Mouse (Mus musculus) myocyte (in vitro differentiated cells): ENCODE data around the gene Ereg. TPM values are rescaled to one million over a fixed set of nuclear protein-coding genes. Genes with fewer than 3 reads are reported as not detected.

Source experiments
- H3K27me3 ChIP-seq: one replicate; pipeline ENCODE4 v1.6.1; 2011; ENCODE audit not compliant: control insufficient read depth, insufficient read depth, insufficient read length
- H3K36me3 ChIP-seq: one replicate; pipeline ENCODE4 v1.6.1; 2011; ENCODE audit not compliant: control insufficient read depth, insufficient read depth
- H3K4me2 ChIP-seq: one replicate; pipeline ENCODE4 v1.6.1; 2011; ENCODE audit warnings: low read depth, control low read depth
- H3K4me3 ChIP-seq: one replicate; pipeline ENCODE4 v1.5.1; 2011; ENCODE audit warnings: mild to moderate bottlenecking, control low read depth, moderate library complexity
- H3K79me2 ChIP-seq: one replicate; pipeline ENCODE4 v1.6.1; 2011; ENCODE audit not compliant: control insufficient read depth, insufficient read depth
- H3ac ChIP-seq: one replicate; pipeline ENCODE4 v1.6.1; 2011; ENCODE audit not compliant: control insufficient read depth, insufficient read length
- CEBPB ChIP-seq: IDR thresholded peaks from 2 replicates; pipeline ENCODE4 v1.6.1; 2011; ENCODE audit warnings: mild to moderate bottlenecking, moderate library complexity; ENCODE audit not compliant: poor library complexity, insufficient read depth, severe bottlenecking
- E2F4 ChIP-seq: IDR thresholded peaks from one replicate; pipeline ENCODE4 v1.6.1; 2011; ENCODE audit warnings: mild to moderate bottlenecking, control low read depth, moderate library complexity; ENCODE audit not compliant: insufficient read depth
- MAX ChIP-seq: IDR thresholded peaks from one replicate; pipeline ENCODE4 v1.6.1; 2011; ENCODE audit warnings: low read depth, mild to moderate bottlenecking, control low read depth
- MYOD1 ChIP-seq, 3 experiments: IDR thresholded peaks; one replicate each; pipeline ENCODE4 v1.6.1; 2011; ENCODE audit warnings: control low read depth in 2 of 3, low read depth in 2 of 3, mild to moderate bottlenecking in 2 of 3, moderate library complexity in 1 of 3; ENCODE audit not compliant: insufficient read length in 2 of 3, control insufficient read depth in 1 of 3
- MYOG ChIP-seq, 3 experiments: IDR thresholded peaks; one replicate each; pipeline ENCODE4 v1.6.1; 2011; ENCODE audit warnings: control low read depth in 2 of 3, low read depth in 2 of 3, mild to moderate bottlenecking in 2 of 3; ENCODE audit not compliant: insufficient read length in 2 of 3, control insufficient read depth in 1 of 3, insufficient read depth in 1 of 3
- POLR2A ChIP-seq: IDR thresholded peaks from one replicate; pipeline ENCODE4 v1.6.1; 2011; ENCODE audit warnings: low read depth, mild to moderate bottlenecking, control low read depth, moderate library complexity; ENCODE audit not compliant: insufficient read length
- POLR2AphosphoS2 ChIP-seq: IDR thresholded peaks from one replicate; pipeline ENCODE4 v1.6.1; 2011; ENCODE audit warnings: low read depth, control low read depth; ENCODE audit not compliant: insufficient read length
- REST ChIP-seq: IDR thresholded peaks from one replicate; pipeline ENCODE4 v1.6.1; 2011; ENCODE audit warnings: mild to moderate bottlenecking, control low read depth, moderate library complexity; ENCODE audit not compliant: insufficient read depth, insufficient read length
- SRF ChIP-seq: IDR thresholded peaks from one replicate; pipeline ENCODE4 v1.6.1; 2011; ENCODE audit warnings: low read depth; ENCODE audit not compliant: control insufficient read depth, insufficient read length
- TCF12 ChIP-seq: IDR thresholded peaks from one replicate; pipeline ENCODE4 v1.6.1; 2011; ENCODE audit warnings: mild to moderate bottlenecking, control low read depth; ENCODE audit not compliant: poor library complexity, insufficient read depth, severe bottlenecking
- TCF3 ChIP-seq: IDR thresholded peaks from one replicate; pipeline ENCODE4 v1.6.1; 2011; ENCODE audit warnings: low read depth, control low read depth; ENCODE audit not compliant: insufficient read length
- USF1 ChIP-seq: IDR thresholded peaks from one replicate; pipeline ENCODE4 v1.6.1; 2011; ENCODE audit warnings: low read depth, mild to moderate bottlenecking, control low read depth, moderate library complexity
- polyA plus RNA-seq: library from polyadenylated mRNA; unstranded; fragments of >200 nt; fragmentation: generic; extraction: Trizol; gene quantifications from one replicate; pipeline ENCODE4 v1.2.1, GENCODE M21; 2012; ENCODE audit warnings: missing spikeins

The Ereg gene
- polyA plus RNA-seq, 1 experiment: 1.6 TPM

DNA sequence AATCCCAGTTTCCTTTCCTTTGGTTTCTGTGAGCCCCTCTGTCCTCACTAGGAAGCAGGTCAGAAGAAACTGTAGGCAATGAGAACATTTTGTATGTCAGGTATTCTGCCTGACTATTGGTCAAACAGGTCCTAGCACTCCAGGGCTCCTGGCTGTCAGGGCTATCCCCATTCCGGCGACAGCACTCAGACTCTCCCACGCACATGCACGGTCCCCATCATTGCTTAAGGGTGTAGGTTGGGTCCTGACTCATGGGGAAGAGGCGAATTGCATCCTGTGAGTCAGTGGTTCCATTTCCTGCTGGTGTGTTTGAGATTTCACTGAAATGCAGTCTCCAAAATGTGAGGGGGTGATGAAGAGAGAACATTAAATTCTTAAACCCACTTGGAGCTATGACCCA, 8.6 kb downstream of the Ereg start:
- H3K36me3 ChIP-seq: no peaks in the 10 kb centered on the region

DNA sequence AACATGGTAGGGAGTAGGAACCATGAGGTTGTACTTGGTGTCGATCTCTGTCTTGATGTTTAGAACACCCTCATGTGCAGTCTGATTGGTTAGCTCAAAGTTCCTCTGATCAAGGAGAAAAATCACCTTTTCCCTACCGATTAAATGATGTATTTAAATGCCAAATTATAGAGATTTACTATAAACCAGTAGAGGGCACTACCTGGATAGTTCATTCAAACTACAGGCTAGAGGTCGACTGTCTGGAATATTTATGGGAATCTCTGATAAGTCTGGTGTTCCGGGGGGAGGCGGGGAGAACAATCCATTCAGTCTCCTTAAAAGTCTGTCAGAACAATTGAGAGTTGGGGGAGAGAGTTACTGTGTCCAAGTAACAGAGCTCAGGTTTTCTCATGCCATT, 10.9 kb downstream of the Ereg start:
- no peak overlapping the region for H3K4me2 ChIP-seq
- H3K79me2 ChIP-seq: peaks cover 6% of the 10 kb centered on the region
- H3K27me3 ChIP-seq: no peaks in the 10 kb centered on the region
- H3ac ChIP-seq: no peak overlapping the region
- TF ChIP-seq USF1: no peak
- no peak for TF ChIP-seq TCF12
- no peak for TF ChIP-seq POLR2AphosphoS2
- no peak for TF ChIP-seq E2F4
- no peak for TF ChIP-seq MYOG (IDR thresholded peaks at IDR 0.05; ENCODE audit: control insufficient read depth in 1 of 3, insufficient read depth in 1 of 3, insufficient read length in 2 of 3, low read depth in 2 of 3)
- TF ChIP-seq CEBPB: no peak
- TF ChIP-seq SRF: no peak
- TF ChIP-seq REST: no peak
- no peak for TF ChIP-seq MYOD1 (IDR thresholded peaks at IDR 0.05; ENCODE audit: control insufficient read depth in 1 of 3, insufficient read length in 2 of 3, low read depth in 2 of 3)
- TF ChIP-seq POLR2A: no peak
- no peak for TF ChIP-seq TCF3
- TF ChIP-seq MAX: no peak
- H3K36me3 ChIP-seq: no peaks in the 10 kb centered on the region
- H3K4me3 ChIP-seq: no peak overlapping the region

More for the DNA sequence above, 8.6 kb downstream of the Ereg start:
- Histone ChIP-seq H3K4me3 (no peak overlapping the region), H3K79me2 (peaks cover 15% of the 10 kb centered on the region), H3K4me2 (peak overlapping the region; percentile 80), H3ac (no peak overlapping the region), H3K27me3 (no peaks in the 10 kb centered on the region)
- peak; percentile 42 for TF ChIP-seq POLR2A
- TF ChIP-seq CEBPB: peak; percentile 63
- TF ChIP-seq MYOD1 (IDR thresholded peaks at IDR 0.05; ENCODE audit: control insufficient read depth in 1 of 3, insufficient read length in 2 of 3, low read depth in 2 of 3): no peak

DNA sequence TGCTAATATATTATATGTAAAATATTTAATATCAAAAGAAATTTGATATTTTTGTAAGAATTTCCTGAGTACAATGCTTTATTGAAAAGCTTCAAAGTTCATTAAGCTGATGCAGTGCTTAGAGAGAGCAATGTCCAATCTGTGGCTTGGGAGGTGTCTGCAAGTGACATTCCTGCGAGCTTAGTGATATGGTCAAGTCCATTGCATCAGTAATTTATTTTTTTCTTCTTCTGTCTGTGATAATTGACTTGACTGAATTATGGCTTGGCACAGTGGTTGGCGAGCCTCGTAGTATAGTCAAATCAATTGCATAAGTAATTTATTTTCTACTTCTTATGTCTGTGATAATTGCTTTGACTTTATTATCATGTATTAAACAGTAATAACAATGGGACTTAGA, 15.9 kb downstream of the Ereg start:
- Histone ChIP-seq H3ac (no peak overlapping the region), H3K4me3 (no peak overlapping the region), H3K79me2 (no peaks in the 10 kb centered on the region), H3K36me3 (peaks cover 10% of the 10 kb centered on the region), H3K4me2 (no peak overlapping the region), H3K27me3 (no peaks in the 10 kb centered on the region)
- TF ChIP-seq MYOG (IDR thresholded peaks at IDR 0.05; ENCODE audit: control insufficient read depth in 1 of 3, insufficient read depth in 1 of 3, insufficient read length in 2 of 3, low read depth in 2 of 3) (no peak), POLR2A (no peak), TCF3 (no peak), E2F4 (no peak), REST (no peak), USF1 (no peak)

DNA sequence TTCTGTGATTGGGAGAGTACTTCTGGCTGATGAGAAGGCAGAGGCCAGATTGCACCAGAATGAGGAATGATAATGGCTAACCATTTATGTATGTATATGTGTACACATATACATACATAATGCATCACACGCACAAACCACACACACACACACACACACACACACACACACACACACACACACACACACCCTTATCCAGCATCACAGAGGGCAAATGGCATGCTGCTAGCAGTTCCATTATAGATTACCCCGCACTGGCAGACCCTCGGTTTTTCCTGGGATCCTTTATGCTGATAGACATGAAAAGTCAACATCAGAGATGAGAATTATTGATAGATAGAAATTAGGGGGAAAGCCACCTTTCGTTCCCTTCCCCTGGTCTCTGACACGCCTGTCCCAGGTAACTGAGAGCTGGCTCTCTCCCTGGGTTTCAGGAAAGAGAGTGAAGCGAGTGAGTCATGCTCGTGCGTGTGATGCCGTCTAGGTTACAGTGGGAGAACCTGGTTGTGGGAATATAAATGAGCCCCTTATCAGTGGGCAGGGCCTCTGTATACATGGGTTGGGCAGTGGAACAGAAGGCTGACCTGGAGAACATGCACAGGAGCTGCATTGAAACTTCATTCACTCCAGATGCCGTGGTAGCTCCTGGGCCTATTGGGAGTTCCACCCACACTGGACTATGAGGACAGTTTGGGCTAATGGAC, 23.6 kb downstream of the Ereg start:
- Histone ChIP-seq H3K27me3 (no peaks in the 10 kb centered on the region), H3K79me2 (no peaks in the 10 kb centered on the region), H3K4me2 (no peak overlapping the region), H3K4me3 (no peak overlapping the region), H3K36me3 (no peaks in the 10 kb centered on the region), H3ac (no peak overlapping the region)
- TF ChIP-seq TCF3 (no peak), USF1 (no peak), POLR2AphosphoS2 (no peak), SRF (no peak), MYOG (IDR thresholded peaks at IDR 0.05; ENCODE audit: control insufficient read depth in 1 of 3, insufficient read depth in 1 of 3, insufficient read length in 2 of 3, low read depth in 2 of 3) (no peak), CEBPB (no peak), E2F4 (no peak), POLR2A (no peak), MYOD1 (IDR thresholded peaks at IDR 0.05; ENCODE audit: control insufficient read depth in 1 of 3, insufficient read length in 2 of 3, low read depth in 2 of 3) (no peak), TCF12 (no peak), REST (no peak), MAX (no peak)

DNA sequence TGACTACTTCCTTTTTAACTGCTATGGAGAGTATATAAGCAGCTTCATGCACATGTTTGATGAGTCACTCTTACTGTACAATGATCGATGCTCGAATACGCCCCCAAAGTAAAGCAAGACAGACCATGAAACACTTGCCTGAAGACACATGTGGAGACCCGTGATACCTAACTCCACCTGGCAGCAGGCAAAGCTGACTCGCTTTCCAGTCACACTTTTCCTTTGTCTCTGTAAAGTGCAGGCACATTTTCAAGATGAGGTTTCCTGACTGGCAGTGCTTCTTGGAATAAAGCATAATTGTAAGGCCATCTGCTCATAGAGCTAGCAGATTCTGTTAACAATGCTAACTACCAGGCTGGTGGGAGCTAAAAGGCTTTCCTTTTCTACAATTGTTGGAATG, 27.3 kb downstream of the Ereg start:
- H3K27me3 ChIP-seq: no peaks in the 10 kb centered on the region
- H3K36me3 ChIP-seq: no peaks in the 10 kb centered on the region
- no peak overlapping the region for H3K4me2 ChIP-seq
- TF ChIP-seq REST: no peak
- no peak overlapping the region for H3K4me3 ChIP-seq
- no peaks in the 10 kb centered on the region for H3K79me2 ChIP-seq
- no peak overlapping the region for H3ac ChIP-seq
